Mouse (Mus musculus) bone marrow macrophage, adult 2 months (primary cell): ENCODE data around the gene Ate1. TPM values are rescaled to one million over a fixed set of nuclear protein-coding genes. Genes with fewer than 3 reads are reported as not detected.

Source experiments
- H3K27ac ChIP-seq: 2 replicates; pipeline ENCODE4 v1.5.1; 2012; ENCODE audit warnings: low read depth, low read length; ENCODE audit not compliant: insufficient read depth
- H3K4me1 ChIP-seq: 2 replicates; pipeline ENCODE4 v1.6.1; 2012; ENCODE audit warnings: low read length; ENCODE audit not compliant: control insufficient read depth, insufficient read depth
- H3K4me3 ChIP-seq: 2 replicates; pipeline ENCODE4 v1.5.1; 2012; ENCODE audit warnings: mild to moderate bottlenecking, low read length, moderate library complexity; ENCODE audit not compliant: insufficient read depth
- CTCF ChIP-seq: IDR thresholded peaks from 2 replicates; pipeline ENCODE4 v1.5.1; 2012; ENCODE audit warnings: low read depth, mild to moderate bottlenecking, low read length, moderate library complexity
- POLR2A ChIP-seq: IDR thresholded peaks from 2 replicates; pipeline ENCODE4 v1.6.1; 2012; ENCODE audit warnings: mild to moderate bottlenecking, low read depth, low read length, borderline replicate concordance
- polyA plus RNA-seq: library from polyadenylated mRNA; stranded (reverse); fragments of >200 nt; gene quantifications from 2 replicates; pipeline ENCODE4 v1.2.4, GENCODE M21; 2012; ENCODE audit not compliant: missing spikeins, insufficient read depth, insufficient read length

Ate1 gene
- polyA plus RNA-seq: 37.7 and 41.0 TPM in 2 replicates

DNA sequence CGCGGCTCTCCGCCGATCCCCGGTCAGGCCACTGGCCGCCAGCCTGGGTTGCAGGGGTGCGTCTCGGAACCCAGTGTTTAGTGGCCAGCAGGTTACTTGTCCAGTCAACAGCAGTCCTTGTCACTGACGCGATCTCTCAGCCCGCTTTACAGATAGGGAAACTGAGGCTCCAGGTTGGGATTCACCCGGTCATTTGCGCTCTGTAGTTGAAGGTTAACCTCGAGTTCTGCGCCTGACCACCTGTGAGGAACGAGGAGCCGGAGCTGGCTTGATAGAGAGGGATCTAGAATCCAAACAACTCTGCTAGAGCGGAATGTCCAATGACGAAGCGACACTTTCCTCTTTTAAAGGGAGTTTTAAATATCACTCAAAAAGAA is at the start of gene Ate1:
Ate1 (minus strand) TSS at position 321 of the 377 bp plus-strand sequence.
- TF ChIP-seq POLR2A: no peak
- TF ChIP-seq CTCF: no peak
- peak within 1 kb of the TSS; percentile 88 for H3K27ac ChIP-seq
- peak within 1 kb of the TSS; percentile 85 for H3K4me3 ChIP-seq
- peaks cover 17% of the 10 kb centered on the region for H3K4me1 ChIP-seq

DNA sequence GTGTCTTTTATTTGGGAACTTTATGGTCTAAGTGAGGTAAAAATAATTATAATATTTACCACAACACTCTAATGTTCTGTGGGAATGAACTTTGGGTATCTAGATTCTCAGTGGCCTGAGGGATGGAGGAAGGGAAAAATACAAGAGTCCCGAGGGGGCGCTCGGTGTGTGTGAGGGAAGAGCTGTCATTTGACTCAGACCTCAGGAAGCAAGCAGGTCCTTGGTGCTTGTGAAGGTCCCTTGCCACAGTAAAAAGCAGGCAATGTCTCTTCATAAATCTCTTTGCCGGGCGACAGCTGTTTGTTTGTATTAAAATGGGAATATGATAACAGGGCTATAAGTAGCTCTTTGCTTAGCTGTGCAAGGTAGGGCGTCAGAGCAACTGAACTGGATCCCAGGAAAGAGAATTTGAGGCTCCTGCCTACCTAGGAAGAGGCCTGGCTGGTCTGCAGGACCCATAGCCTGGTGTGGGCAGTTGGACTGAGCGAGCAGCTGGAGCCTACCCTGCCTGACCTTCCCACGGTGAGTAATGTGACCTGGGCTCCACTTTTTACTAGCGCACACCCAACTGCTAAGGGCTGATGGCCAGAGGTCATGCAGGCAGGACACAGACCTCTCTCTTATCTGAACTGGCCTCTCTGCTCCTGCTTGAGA is 48.7 kb upstream of the Ate1 start:
- TF ChIP-seq CTCF (no peak), POLR2A (no peak)
- Histone ChIP-seq H3K4me3 (no peak overlapping the region), H3K4me1 (no peaks in the 10 kb centered on the region), H3K27ac (no peak overlapping the region)

DNA sequence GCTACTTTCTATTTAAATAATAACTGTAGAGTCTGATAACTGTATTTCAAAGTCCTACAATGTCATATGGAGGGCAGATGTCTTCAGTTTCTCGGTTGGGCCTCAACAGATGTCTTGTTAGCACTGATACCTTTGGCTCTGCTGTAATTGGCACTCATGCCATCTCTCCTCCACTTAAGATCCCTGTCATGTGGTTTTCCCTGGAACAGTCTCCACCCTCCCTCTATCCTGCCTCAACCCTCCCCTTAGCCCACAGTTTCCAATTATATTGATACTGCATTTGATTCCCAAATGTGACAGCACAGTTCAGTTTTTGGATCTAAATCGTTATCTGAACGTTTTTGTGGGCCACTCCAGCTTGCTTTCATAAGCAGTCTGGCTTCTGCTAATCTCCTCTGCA is 44.4 kb upstream of the Ate1 start:
- no peak overlapping the region for H3K27ac ChIP-seq
- TF ChIP-seq POLR2A (no peak), CTCF (no peak)
- no peak overlapping the region for H3K4me3 ChIP-seq
- no peaks in the 10 kb centered on the region for H3K4me1 ChIP-seq

DNA sequence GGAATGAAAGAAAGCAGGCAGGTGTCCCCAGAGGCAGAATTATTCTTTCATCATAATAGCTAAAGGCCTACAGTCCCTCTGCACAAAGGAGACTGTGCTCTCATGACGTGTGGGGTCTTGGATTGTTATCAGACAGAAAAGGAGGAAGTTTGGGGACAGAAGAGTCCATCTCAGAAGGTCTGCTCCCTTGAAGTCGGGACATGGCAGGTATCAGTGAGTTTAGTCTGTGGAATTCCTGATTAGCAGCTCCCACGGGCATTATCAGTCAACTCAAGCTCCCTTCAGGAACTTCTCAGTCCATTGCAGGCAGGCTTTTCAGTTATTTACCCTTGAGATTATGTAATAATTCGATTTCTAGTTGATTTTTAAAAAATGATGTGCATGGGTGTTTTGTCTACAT is 43.7 kb upstream of the Ate1 start:
- Histone ChIP-seq H3K4me3 (no peak overlapping the region), H3K27ac (no peak overlapping the region), H3K4me1 (no peaks in the 10 kb centered on the region)
- TF ChIP-seq POLR2A (no peak), CTCF (no peak)

DNA sequence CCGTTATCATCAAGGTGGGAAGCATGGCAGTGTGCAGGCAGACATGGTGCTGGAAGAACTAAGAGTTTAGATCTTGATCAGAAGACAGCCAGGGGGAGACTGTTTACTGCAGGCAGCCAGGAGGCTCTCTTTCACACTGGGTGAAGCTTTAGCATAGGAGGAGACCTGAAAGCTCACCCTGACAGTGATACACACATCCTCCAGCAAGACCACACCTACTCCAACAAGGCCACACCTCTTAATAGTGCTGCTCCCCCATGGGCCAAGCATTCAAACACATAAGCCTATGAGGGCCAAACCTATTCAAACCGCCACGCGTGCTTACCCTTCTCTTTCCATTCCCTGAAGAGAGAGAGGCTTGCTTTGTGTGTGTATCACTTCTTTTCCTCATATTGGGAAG is 43.1 kb upstream of the Ate1 start:
- TF ChIP-seq CTCF: no peak
- no peak for TF ChIP-seq POLR2A
- no peaks in the 10 kb centered on the region for H3K4me1 ChIP-seq
- no peak overlapping the region for H3K27ac ChIP-seq
- no peak overlapping the region for H3K4me3 ChIP-seq

DNA sequence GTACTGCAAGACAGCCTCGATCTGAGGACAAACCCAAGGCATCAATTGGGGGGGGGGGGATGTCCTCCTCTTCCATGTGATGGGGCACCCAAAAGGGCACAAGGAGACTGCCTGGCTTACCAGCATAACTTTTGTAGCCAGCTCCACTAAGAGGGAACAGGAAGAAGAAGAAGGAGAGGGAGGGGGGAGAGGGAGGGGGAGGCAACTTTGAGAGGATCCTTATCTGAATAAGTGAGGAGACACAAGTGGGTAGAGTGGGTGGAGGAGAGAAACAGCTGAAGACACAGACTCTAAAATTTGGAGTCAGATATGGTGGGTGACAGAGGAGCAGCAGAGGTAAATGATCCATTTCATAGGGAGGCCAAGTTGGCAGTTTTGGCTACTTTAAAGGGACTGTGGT is 40.8 kb upstream of the Ate1 start:
- Histone ChIP-seq H3K4me3 (no peak overlapping the region), H3K27ac (no peak overlapping the region), H3K4me1 (no peaks in the 10 kb centered on the region)
- TF ChIP-seq CTCF: no peak
- TF ChIP-seq POLR2A: no peak

DNA sequence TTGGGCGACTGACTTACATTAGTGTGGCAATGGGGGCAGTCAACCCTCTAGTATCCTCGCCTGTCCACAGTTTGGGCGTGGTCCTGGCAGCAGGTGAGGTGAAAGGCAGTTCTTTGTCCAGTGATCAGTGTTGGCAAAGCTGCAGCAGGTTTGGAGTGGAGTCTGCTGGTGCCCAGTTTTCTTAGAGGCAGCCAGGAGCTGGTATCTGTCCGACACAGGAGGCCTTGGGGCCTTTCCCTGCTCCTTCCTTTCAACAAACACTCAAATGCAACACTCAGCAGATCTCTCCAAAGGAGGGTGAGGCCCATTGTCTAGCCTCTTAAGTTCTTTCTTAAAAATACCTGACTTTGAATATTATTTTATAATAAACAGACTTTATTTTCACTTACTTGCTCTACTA is 38.4 kb upstream of the Ate1 start:
- Histone ChIP-seq H3K4me3 (no peak overlapping the region), H3K4me1 (no peaks in the 10 kb centered on the region), H3K27ac (no peak overlapping the region)
- TF ChIP-seq CTCF: no peak
- no peak for TF ChIP-seq POLR2A

DNA sequence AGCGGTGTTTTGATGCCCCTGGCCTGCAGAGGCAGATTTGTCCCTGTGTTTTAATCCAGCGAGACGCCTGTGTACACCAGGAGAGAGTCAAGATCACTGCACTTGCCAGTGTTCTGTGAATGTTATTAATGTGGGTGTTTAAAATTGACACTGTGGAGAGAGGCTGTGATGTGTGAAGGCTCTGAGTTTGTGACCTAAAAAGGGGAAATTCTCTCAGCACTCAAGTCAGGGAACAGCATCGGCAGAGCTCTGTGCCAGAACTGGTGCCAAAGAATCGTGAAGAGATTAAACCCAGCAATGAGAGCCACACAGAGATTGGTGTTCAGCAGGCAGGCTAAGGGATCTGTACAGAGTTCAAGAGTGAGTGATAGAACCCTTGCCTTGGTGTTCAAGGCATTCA is 35.4 kb upstream of the Ate1 start:
- H3K27ac ChIP-seq: no peak overlapping the region
- H3K4me1 ChIP-seq: no peaks in the 10 kb centered on the region
- TF ChIP-seq POLR2A (no peak), CTCF (no peak)
- no peak overlapping the region for H3K4me3 ChIP-seq

DNA sequence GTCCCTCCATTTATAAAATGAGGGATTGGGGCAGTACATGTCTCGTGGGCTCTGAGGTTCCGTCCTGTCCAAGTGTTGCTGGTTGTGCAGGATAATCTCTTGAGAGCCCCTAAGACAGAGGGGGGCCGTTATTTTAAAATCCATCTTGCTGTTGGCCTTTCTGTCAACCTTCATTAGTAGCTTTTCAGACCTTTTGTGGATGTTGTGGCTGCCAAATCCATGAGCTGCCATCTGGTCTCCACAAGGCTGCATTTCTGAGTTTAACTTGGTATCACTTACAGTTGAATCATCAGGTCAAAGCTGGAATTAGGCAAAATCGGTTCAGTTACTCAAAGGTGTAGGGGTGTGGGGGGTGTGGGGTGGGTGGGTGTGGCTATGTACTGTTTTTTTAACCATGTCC is 33.2 kb upstream of the Ate1 start:
- H3K27ac ChIP-seq: no peak overlapping the region
- no peaks in the 10 kb centered on the region for H3K4me1 ChIP-seq
- TF ChIP-seq POLR2A: no peak
- no peak overlapping the region for H3K4me3 ChIP-seq

DNA sequence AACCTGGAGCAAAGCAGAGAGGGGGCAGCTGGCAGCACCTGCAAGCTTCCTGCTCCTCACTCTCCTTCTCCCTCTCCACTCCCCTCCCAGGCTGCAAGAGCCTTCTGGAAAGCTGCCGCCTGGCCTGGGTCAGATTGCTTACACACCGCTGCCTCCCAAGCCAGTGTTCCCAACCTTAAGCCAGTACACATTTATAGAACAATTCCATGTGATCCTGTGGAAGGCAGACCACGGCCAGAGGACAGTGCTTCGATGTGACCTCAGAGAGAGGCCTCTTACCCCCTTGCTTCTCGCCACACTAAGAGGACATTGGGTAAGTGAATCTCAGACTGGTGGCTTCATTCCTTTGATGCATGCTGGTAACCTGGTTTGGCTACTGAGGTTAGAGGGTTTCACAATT is 32.6 kb upstream of the Ate1 start:
- no peak for TF ChIP-seq CTCF
- TF ChIP-seq POLR2A: no peak
- Histone ChIP-seq H3K4me1 (peaks cover 2% of the 10 kb centered on the region; the same call in 1 of the 2 replicates), H3K27ac (no peak overlapping the region), H3K4me3 (no peak overlapping the region)
